Mouse (Mus musculus) adipocyte (in vitro differentiated cells): ENCODE measurements around the gene Ccdc9.
A peak's percentile ranks its signal among the peaks of the same experiment; 100 is the strongest.
"Not testable (repeated sequence)": the region's sequence is repeated elsewhere in the genome, so short reads cannot be mapped to it uniquely, and the experiment has no call there.

Source experiments
- DNase-seq: peaks from one replicate; pipeline ENCODE4 v3.0.0-alpha.2; 2016; ENCODE audit warnings: low spot score

Gene Ccdc9

GRCm38 (mm10) chr7:16266593-16266992, 20.0 kb downstream of the Ccdc9 start:
- DNase-seq = not testable (repeated sequence)

GRCm38 (mm10) chr7:16265856-16266255, 20.7 kb downstream of the Ccdc9 start:
- DNase-seq = no peak

- no peak for DNase-seq
These were observed 22.8 kb downstream of the Ccdc9 start for GRCm38 (mm10) chr7:16263843-16264242.

- DNase-seq = peak; percentile 85
These were observed 23.4 kb downstream of the Ccdc9 start for GRCm38 (mm10) chr7:16263015-16263787.

GRCm38 (mm10) chr7:16261097-16261496, 25.5 kb downstream of the Ccdc9 start:
- DNase-seq = no peak

- DNase-seq = no peak
These were observed 27.4 kb downstream of the Ccdc9 start, which contains the start of gene C5ar1 for GRCm38 (mm10) chr7:16259110-16259590. C5ar1 (minus strand) TSS chr7:16259540.

- DNase-seq = no peak
These were observed 28.8 kb downstream of the Ccdc9 start for GRCm38 (mm10) chr7:16257830-16258229.

- not testable (repeated sequence) for DNase-seq
These were observed 30.6 kb downstream of the Ccdc9 start for GRCm38 (mm10) chr7:16255963-16256362.

- DNase-seq = no peak
These were observed 32.4 kb downstream of the Ccdc9 start for GRCm38 (mm10) chr7:16254195-16254594.

- DNase-seq = no peak
These were observed 35.9 kb downstream of the Ccdc9 start for GRCm38 (mm10) chr7:16250687-16251086.

GRCm38 (mm10) chr7:16245958-16246357, 40.6 kb downstream of the Ccdc9 start:
- DNase-seq = peak; percentile 64

- DNase-seq = no peak
These were observed 42.5 kb downstream of the Ccdc9 start, which contains the start of gene C5ar2 for GRCm38 (mm10) chr7:16244067-16244466. C5ar2 (minus strand) TSS chr7:16244154.

GRCm38 (mm10) chr7:16242198-16242597, 44.4 kb downstream of the Ccdc9 start:
- no peak for DNase-seq

- no peak for DNase-seq
These were observed 44.8 kb downstream of the Ccdc9 start for GRCm38 (mm10) chr7:16241787-16242186.

- DNase-seq = no peak
These were observed 45.7 kb downstream of the Ccdc9 start for GRCm38 (mm10) chr7:16240978-16241303.

GRCm38 (mm10) chr7:16240281-16240977, 46.2 kb downstream of the Ccdc9 start:
- no peak for DNase-seq

- DNase-seq = peak; percentile 35
These were observed 47.0 kb downstream of the Ccdc9 start for GRCm38 (mm10) chr7:16239554-16239997.

GRCm38 (mm10) chr7:16229869-16230268, 56.7 kb downstream of the Ccdc9 start:
- DNase-seq = peak; percentile 24
